Mouse (Mus musculus) embryonic fibroblast, embryonic 13.5 days (primary cell): ENCODE results near the gene Banp. TPM values are rescaled to one million over a fixed set of nuclear protein-coding genes. Genes with fewer than 3 reads are reported as not detected.

Source experiments
- H3K27ac ChIP-seq: 2 replicates; pipeline ENCODE4 v1.5.1; 2012; ENCODE audit warnings: low read length, control low read depth, inconsistent platforms; ENCODE audit not compliant: insufficient read depth
- H3K4me1 ChIP-seq: 2 replicates; pipeline ENCODE4 v1.6.1; 2011; ENCODE audit warnings: low read length; ENCODE audit not compliant: control insufficient read depth, insufficient read depth
- H3K4me3 ChIP-seq: 2 replicates; pipeline ENCODE4 v1.5.1; 2011; ENCODE audit warnings: mild to moderate bottlenecking, control low read depth, low read length; ENCODE audit not compliant: insufficient read depth
- CTCF ChIP-seq: IDR thresholded peaks from 2 replicates; pipeline ENCODE4 v1.5.1; 2011; ENCODE audit warnings: mild to moderate bottlenecking, control low read depth, low read length, moderate library complexity, borderline replicate concordance; ENCODE audit not compliant: insufficient read depth
- POLR2A ChIP-seq: IDR thresholded peaks from 2 replicates; pipeline ENCODE4 v1.6.1; 2011; ENCODE audit warnings: low read depth, mild to moderate bottlenecking, control low read depth, low read length, moderate library complexity
- polyA plus RNA-seq: library from polyadenylated mRNA; stranded (reverse); fragments of >200 nt; gene quantifications from 2 replicates; pipeline ENCODE4 v1.2.4, GENCODE M21; 2011; ENCODE audit warnings: low read depth; ENCODE audit not compliant: missing spikeins, insufficient read length

Banp gene
- polyA plus RNA-seq, 1 experiment = 38.9 TPM

DNA sequence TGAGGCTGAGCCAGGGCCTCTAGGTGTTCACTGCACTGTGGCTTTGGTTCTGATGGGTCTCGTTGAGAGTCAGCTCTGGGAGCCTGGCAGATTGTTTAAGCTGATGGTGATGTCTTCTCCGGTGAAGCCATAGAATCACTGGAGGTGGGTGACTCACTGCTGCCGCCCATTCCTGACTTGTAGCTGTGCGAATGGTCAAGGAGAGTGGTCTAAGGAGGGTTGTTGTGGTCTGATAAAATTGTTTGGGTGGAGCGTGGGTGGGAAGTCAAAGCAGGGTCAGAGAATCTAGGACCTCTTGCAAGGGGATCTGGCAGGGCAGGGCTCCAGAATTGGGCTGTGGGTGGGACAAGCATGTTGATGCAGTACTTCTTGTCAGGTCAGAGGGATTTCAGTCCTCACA, 61.1 kb downstream of the Banp start:
- Histone ChIP-seq H3K27ac (0 out of 2 replicates have a peak overlapping the region, but pooled peaks have one; percentile 12), H3K4me1 (peaks cover 13% of the 10 kb centered on the region), H3K4me3 (no peak overlapping the region)
- TF ChIP-seq CTCF (no peak), POLR2A (no peak)

DNA sequence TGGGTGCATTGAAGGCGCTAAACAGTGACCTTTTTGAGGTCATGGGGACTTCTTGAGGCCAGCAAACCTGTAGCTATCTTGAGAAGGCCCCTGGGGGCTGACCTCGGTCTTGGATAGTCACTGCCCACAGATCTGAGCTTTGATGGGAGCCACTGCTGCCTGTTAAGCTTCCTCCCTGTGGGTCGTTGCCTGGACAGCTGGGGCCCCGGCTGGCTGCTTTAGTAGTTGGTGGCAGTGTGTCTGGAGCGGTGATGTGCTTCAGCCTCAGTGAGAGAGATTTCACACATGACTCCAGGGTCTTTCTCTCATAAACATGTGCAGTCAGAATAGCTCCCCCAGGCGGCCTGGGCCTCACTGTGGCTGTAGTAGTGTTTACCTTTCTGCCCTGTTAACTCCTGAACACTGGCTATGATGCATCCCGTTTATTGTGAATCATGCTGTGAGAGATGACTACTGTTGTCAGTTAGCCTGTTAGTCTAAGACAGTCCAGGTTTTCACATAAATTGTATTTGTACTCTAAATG, 61.6 kb downstream of the Banp start:
- TF ChIP-seq POLR2A = no peak
- Histone ChIP-seq H3K4me3 (no peak overlapping the region), H3K27ac (0 out of 2 replicates have a peak overlapping the region, but pooled peaks have one; percentile 9), H3K4me1 (peaks cover 13% of the 10 kb centered on the region)

DNA sequence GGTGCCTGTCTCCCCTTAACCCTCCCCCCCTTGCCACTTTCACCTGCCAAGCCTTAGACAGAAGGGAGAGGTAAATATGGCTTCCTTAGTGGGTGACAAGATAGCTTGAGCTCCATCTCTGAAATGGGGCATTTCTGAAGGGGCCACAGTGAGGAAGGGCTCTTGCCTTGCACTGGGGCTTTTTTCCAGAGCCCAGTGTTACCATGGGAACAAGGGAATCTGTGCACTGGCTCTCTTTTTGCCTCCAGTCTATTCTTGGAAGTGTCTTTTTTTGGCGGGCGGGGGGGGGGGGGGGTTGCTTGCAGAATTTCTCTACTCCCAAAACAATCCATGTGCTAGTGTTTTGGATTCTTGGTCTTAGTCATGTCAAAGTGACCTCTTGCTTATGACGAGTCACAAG, 65.1 kb downstream of the Banp start:
- H3K27ac ChIP-seq = no peak overlapping the region
- H3K4me3 ChIP-seq = no peak overlapping the region
- TF ChIP-seq CTCF = no peak
- no peak for TF ChIP-seq POLR2A
- H3K4me1 ChIP-seq = peaks cover 15% of the 10 kb centered on the region

DNA sequence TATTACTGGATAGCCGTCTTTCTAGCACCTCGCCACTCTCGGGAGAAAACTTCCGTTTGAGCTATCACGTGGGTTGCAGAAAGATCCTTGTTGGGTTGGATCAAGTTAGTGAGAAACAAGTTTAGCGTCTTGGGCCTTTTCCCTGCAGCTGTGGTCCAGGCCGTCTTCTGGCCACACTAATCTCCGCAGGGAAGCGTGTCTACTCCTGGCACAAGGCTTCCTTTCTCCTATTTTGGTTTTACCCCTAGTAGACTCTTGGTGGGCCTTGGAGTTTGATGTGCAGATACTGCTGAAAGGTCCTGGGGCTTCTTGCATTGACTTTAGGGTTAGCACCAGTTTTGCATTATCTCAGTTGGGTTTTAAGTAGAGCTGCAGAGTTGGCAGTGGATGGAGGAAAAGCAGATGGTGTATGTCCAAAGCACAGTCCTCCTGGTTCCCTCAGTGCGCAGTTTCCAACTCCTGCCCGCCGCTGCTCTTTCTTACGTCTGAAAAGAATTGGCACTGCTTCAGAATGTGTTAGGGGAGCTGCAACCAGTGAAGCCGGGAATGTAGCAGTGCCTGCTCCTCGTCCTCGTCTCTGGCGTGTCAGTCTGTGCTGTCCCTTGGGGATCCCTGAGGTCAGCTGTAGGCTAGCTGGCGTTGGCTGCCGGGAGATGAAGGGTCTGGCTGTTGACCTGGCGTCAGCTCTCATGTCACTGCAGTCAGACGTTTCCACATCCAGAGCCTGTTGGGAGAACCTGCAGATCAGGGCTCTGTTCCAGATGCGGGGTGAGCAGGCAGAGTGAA, 68.7 kb downstream of the Banp start:
- Histone ChIP-seq H3K4me3 (no peak overlapping the region), H3K27ac (no peak overlapping the region), H3K4me1 (peaks cover 12% of the 10 kb centered on the region)
- TF ChIP-seq POLR2A = no peak

DNA sequence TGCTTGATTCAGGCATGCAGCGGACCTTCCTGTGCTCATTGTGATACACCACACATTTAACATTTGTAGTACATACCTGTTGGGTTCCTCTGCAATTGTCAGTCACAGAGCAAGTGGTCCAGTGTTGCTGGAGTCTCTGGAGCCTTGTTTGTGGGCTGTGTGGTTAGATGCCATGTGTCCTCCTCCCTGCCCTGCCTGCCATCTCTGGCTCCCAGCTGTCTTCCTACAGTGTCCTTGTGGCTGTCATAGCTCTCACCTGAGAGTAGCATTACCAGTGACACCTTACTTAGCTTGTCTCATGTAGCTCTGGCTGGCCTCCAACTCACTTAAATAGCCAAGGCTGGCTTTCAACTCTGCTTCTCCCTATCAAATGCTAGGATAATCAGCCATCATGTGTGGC, 69.6 kb downstream of the Banp start:
- Histone ChIP-seq H3K4me3 (no peak overlapping the region), H3K4me1 (peaks cover 10% of the 10 kb centered on the region)
- no peak for TF ChIP-seq POLR2A
- no peak for TF ChIP-seq CTCF

DNA sequence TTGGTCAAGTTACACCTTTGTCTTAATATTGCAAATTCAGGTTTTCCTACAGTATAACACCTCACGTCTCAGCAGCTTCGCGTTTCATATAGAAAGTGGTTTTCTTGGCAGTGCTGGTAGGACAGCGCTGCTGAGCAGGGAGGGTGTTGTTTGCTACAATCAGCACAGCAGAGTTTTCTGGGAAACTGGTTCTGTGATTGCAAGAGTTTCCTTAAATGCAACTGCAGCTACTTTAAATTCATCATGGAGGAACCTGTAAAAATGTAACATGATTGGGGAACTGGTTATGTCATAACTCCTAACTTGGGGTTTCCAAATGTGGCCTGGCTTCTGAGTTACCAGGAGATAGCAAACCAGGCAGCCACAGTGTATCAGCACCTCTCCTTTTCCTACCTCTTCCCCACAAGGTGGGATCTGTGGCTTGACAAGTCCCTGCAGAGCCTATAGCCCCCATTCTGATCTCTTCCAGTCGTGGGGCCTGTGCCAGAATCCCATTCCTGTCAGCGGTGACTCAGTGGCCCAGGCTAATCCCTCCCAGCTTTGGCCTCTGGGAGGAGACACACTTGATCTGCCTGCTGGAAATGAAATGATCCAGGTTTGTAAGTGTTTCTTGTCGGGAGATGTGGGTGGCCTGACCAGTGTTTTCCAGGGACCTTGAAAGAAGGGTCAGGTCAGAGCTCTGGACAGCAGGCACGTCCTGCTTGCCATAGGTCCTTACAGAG, 70.7 kb downstream of the Banp start:
- no peak overlapping the region for H3K4me3 ChIP-seq
- H3K27ac ChIP-seq = no peak overlapping the region; the same call in none of the 2 replicates
- H3K4me1 ChIP-seq = peaks cover 10% of the 10 kb centered on the region
- no peak for TF ChIP-seq CTCF
- TF ChIP-seq POLR2A = no peak

More for the DNA sequence above, 69.6 kb downstream of the Banp start:
- H3K27ac ChIP-seq = no peak overlapping the region

DNA sequence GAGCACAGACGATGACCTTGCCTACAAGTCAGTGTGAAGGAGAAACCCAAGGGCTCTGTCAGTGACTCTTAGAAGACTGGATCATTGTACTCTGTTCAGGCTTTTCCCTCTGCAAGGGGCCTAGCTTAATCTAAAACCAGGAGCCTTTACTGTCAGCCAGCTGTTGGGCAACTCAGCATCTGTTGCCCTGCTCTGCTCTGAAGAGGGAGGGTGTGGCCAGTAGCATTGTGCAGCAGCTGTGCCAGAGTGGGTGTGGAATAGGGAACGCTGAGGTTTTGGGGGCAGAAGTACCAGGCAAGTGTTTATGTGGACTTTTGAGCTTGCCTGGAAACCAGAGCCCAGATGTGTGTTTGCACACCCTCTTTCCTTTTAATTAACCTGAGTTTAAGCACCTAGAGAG, 72.2 kb downstream of the Banp start:
- TF ChIP-seq CTCF (no peak), POLR2A (no peak)
- Histone ChIP-seq H3K4me3 (no peak overlapping the region), H3K4me1 (peaks cover 10% of the 10 kb centered on the region), H3K27ac (no peak overlapping the region)

DNA sequence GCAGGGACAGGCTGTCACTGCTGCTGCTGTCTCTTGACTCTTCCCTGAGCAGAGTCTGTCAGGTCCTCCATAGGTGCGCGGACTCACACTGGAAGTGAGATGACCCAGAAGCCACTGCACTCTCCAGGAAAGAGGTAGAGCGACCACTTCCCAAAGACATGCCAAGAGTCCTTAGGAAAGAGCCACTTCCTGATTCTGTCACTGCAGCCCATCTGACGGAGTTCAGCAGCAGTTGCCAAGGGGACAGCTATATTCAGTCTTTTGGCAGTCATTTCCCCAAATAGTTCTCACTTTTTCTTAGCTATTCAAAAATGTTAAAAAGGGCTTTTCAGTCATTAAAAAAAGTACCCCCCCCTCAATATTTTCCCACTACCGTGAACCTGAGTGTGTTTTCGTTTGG, 72.7 kb downstream of the Banp start:
- no peak for TF ChIP-seq POLR2A
- TF ChIP-seq CTCF = no peak
- Histone ChIP-seq H3K4me1 (peaks cover 10% of the 10 kb centered on the region), H3K27ac (no peak overlapping the region), H3K4me3 (no peak overlapping the region)

DNA sequence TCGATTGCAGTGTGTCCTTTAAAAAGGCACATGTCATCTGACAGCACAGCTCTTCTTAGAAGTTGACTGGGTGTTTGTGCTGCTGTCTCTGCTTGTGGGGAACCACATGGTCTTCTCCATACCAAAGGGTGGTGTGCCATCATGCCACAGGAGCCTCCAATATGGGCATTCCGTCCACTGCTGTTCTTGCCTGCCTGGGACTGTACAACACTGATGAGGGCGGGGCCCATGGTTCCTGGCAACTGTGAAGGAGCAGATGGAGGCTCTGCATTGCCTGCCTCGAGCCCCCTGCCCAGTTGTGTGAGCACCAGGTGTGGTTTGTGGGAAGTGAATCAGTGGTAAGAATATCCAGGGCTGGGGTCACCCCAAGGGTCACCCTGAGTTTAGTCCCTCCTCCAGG, 73.2 kb downstream of the Banp start:
- Histone ChIP-seq H3K4me1 (peaks cover 10% of the 10 kb centered on the region), H3K27ac (no peak overlapping the region), H3K4me3 (no peak overlapping the region)
- no peak for TF ChIP-seq CTCF
- TF ChIP-seq POLR2A = no peak

DNA sequence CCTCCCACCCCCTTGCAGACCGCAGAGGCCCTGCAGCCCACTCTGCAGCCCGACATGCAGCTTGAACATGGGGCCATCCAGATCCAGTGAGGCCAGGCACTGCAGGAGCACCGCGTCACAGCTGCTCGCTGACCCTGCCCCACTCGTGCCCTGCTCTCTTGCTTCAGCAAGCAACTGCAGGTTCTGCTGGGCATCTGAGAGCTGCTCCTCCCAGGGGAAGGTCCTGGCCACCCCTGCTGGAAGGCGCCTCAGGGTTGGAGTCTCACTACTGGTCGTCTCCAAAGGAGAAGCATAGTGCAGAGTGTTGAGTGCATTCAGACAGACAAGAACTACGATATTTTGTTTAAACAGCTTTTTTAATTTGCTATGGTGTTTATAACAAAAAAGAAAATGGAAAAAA, 76.0 kb downstream of the Banp start:
- Histone ChIP-seq H3K27ac (no peak overlapping the region), H3K4me3 (no peak overlapping the region), H3K4me1 (peaks cover 9% of the 10 kb centered on the region)
- no peak for TF ChIP-seq CTCF
- TF ChIP-seq POLR2A = no peak
